ENCODE assay signal across 8 mouse cellular contexts in genomic region chr4:126429347-126430079, GRCm38 (mm10). TPM values are rescaled to one million over a fixed set of nuclear protein-coding genes. Genes with fewer than 3 reads are reported as not detected.
DNase-seq lines count a peak whose midpoint lies in the region; ATAC-seq lines count a peak whose summit lies in the region.

Gene Ago3, minus strand, starts transcription at chr4:126429556.

- H3K27me3 ChIP-seq in hindbrain, embryonic 13.5 days: no peaks in the 10 kb centered on the region

- H3K9me3 ChIP-seq in hindbrain, embryonic 13.5 days: no peaks in the 10 kb centered on the region

- peak within 1 kb of the TSS; percentile 94 for H3K4me3 ChIP-seq in hindbrain, embryonic 13.5 days

- DNase-seq in Muller cell, postnatal 12 days (ENCODE audit: inconsistent ontology term): peak; percentile 97
- peak; percentile 94 for DNase-seq in cerebellum, adult 9-11 months
- DNase-seq in frontal cortex, postnatal 10 days (ENCODE audit: low spot score in 2 of 2): peak; percentile 85 to 92
- peak; percentile 92 to 97 for DNase-seq in layer of hippocampus, postnatal 25 days (ENCODE audit: extremely low spot score in 1 of 2, low spot score in 1 of 2)
- peak; percentile 96 for DNase-seq in lung, postnatal 25 days (ENCODE audit: low spot score)
- peak; percentile 89 for DNase-seq in retina, embryonic 14.5 days (ENCODE audit: low spot score)
- DNase-seq in thymus, postnatal 4 days: peak; percentile 95

- WGBS in hindbrain, embryonic 13.5 days: under 1% methylated on average over 65 of the region's 65 CpGs

- ATAC-seq in hindbrain, embryonic 13.5 days (ENCODE audit: low FRiP score): peak; percentile 93

- H3K27ac ChIP-seq in hindbrain, embryonic 13.5 days: peak within 1 kb of the TSS; percentile 95

- H3K9ac ChIP-seq in hindbrain, embryonic 13.5 days: peak within 1 kb of the TSS; percentile 95

- H3K36me3 ChIP-seq in hindbrain, embryonic 13.5 days: peaks cover 5% of the 10 kb centered on the region

- peak within 1 kb of the TSS; percentile 95 for H3K4me2 ChIP-seq in hindbrain, embryonic 13.5 days

- peaks cover 15% of the 10 kb centered on the region for H3K4me1 ChIP-seq in hindbrain, embryonic 13.5 days (replicated peaks)

RNA-seq across cellular contexts. Expression of gene Ago3, which starts in this region (rescaled TPM):
- polyA plus RNA-seq in hindbrain, embryonic 13.5 days (2015; fragmentation: Nextera tagmentation; extraction: Ambion mirVana): 15.7 and 18.2 TPM in 2 replicates
- total RNA-seq in layer of hippocampus, postnatal 25 days (2021): 10 to 100 TPM; 32.7 to 42.4 TPM

Comparison
In these comparisons a context has a peak if more than half of its experiments do, and no peak if none do; other contexts are left out.
1. Peak in every context shown above with its lines: DNase-seq, ATAC-seq, H3K4me3 ChIP-seq and H3K27ac ChIP-seq.